Mouse (Mus musculus) right cerebral cortex, postnatal 36 days (tissue): ENCODE results near the gene Dennd5b.
"Not testable (repeated sequence)": the region's sequence is repeated elsewhere in the genome, so short reads cannot be mapped to it uniquely, and the experiment has no call there.

Source experiments
- DNase-seq, 2 experiments: peaks; one replicate each; pipeline ENCODE4 v3.0.0; 2022; ENCODE audit warnings: low spot score in 2 of 2, mixed read lengths in 1 of 2

Gene Dennd5b

DNA sequence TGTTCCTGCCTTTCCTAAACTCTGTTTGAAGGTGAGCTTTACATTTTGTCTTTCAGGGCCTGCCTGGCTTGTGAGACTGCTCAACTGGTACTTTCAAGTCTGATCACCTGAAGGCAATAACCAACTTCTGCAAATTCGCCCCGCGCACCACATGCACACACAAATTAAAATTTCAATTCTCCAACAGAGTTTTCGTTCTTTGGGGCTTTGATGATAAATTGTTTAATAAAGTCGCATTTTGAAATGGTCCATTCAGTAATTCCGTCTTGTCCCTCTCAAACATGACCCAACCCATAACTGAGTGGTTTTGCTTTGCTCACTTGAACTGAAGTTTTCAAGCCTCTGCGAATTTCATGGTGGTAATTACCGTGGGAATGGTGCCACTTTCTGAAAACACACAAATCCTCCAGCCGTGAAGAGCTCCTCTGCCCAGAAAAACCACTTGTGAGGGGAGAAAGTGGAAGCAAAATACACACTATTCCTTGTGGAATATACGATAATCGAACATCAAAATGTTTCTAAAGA is 154.5 kb downstream of the Dennd5b start:
- DNase-seq = no peak

DNA sequence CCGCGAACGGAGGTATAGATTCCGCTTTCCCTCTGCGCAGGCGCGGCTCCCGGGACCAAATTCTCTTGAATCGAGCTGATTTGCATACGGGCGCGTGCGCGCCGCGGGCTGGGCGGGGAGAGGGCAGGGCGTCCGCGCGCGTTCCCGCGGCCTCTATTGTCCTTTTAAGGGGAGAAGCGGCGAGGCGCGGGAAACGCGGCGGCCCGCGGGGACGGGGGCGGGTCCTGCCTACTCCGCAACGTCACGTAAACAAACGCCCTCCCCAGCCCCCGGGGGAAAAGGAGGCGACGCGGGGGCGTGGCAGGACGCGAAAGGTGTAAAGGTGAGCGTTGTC is 155.1 kb downstream of the Dennd5b start, which contains the start of gene Sinhcaf:
TSS of gene Sinhcaf (minus strand) at position 59 of the 334 bp plus-strand sequence.
- peak; percentile 92 to 95 for DNase-seq

DNA sequence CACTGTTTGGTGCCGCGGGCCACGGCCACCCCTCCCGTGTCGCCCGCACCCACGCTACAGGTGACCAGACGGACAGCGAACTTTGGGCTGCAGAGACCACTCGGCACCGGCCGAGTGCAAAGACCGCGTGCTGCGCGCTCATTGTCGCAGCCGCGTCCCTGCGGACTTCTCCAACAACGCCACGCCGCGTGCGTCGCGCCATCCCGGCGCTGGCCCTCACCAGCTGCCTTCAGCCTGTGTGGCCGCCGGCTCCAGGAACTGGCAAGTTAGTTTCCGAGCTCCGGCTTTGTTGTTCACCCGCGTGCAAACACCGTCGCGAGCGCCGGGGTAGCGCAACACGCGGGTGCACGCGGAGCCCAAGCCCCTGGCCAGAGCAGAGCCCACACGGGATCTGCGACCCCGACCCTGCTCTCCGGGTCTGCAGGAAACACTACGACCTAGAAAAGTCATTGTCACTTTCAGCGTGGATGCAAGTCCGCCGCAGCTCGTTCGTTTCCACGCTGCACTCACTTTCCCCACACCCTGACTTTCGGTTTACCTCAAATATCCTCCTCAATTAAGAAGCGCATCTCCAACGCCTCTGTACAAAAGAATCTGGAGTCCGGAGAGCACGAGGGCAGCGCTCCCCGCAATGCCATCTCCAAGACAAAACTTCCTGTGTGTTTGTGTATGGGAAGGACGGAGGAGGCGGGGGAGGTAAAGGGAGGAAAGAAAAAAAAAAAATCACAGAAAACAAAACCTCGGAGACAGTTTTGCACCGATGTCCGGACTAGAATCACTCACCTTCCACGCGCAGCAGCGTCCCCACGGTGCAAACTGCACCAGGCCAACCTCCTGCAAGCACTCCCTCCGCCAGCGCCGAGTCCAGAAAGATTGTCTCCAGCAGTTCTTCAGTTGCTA is 155.7 kb downstream of the Dennd5b start:
- DNase-seq = peak in 1 of 2 experiments; percentile 16

DNA sequence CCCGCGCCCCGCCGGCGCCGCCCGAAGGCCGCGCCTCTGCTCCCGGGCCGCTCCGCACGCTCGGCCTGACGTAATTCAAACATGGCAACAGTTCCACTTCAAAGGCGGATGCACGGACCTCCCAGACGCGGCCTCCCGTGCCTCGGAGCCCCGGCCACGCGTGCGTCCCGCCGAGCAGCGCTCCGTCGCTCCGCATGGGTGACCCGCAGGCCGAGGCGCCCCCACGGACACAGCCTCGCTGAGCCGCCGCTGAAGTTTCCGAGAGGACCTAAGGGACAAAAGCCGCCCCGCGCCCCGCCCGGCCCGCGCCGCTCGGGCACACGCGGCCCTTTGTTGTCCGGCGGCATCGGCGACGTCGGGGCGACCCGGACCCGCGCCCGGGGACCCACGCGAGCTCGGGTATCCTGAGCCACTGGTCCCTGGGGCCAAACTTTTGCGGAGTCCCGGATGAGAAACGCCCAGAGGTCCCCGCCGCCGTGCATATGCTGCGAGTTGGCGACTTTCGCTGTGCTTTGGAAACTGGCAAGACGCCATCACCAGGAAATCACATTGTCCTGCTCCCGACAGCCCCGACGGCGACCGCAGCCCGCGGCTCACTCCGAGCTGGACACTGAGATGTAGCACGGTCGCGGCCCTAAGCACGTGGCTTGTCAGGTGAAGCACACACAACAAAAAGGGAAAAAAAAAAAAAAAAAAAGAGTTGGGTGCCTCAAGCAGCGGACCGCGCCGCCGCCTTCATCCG is 156.5 kb downstream of the Dennd5b start:
- DNase-seq = peak in 1 of 2 experiments; percentile 8

DNA sequence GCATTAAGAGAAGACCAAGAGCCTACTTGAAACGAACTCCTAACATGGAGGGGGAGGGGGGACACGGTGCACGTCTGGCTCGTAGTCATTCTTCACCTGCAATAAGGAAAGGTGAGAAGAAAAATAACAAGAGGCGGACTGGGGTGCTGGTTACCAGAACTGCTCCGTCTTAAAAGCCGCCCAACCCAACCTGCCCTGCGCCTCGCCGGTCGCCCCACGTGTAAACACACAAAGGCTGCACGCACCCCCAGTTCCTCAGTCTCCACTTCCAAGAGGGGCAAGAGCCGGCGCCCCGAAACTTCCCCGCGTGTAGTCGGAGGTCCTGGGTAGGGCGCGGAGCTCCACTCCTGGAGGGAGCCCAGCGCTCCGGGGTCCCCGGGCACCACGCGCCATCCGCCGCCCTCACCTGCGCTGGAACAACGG is 157.1 kb downstream of the Dennd5b start:
- DNase-seq = no peak

DNA sequence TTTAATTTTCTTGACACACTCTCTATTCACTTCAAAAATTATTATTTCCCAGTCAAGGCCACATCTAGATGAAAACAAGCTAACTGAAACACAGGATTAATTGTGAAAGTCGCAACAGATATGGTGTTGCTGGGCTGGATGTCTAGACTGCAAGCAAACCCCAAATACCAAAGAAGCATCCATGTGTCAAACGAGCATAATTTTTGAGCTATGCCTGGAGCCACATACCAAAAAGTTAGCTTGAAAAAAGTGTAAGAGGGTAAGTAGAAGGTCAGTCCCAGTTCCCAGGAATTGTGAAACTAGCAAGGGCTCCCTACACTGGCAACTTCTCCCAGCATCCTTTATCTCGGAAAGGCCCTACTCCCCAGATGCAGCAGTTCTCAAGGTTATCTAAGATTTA is 157.8 kb downstream of the Dennd5b start:
- DNase-seq = no peak

DNA sequence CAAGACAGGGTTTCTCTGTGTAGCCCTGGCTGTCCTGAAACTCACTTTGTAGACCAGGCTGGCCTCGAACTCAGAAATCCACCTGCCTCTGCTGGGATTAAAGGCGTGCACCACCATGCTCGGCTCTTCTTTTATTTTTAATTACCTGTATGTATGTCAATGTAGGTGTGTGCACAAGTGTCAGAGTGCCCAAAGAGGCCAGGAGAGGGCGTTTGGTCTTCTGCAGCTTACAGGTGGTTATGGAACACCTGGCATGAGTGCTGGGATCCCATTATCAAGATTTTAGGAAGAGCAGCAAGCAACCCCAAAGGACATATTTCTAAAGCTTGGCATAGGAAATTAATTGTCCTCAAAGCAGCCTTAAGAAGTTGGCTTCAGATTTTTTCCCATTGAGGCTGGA is 159.1 kb downstream of the Dennd5b start:
- DNase-seq = no peak

DNA sequence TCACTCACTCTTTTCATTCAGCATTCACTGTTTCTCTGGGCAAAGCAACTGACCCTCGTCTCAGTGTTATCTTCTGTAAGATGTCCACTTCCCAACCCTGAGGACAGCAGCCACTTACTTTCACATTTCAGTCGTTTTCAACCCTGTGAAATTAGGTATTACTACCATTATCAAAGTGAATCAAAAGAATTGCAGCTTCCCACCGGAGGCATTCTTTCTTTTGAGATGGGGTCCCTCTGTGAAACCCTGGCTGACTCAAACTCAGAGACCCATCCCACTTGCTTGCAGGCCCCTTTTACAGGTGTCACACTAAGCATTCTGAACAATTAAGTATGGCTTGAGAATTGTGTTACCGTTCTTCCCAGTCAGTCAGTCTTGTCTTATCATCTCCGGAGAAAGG is 159.6 kb downstream of the Dennd5b start:
- DNase-seq = no peak

DNA sequence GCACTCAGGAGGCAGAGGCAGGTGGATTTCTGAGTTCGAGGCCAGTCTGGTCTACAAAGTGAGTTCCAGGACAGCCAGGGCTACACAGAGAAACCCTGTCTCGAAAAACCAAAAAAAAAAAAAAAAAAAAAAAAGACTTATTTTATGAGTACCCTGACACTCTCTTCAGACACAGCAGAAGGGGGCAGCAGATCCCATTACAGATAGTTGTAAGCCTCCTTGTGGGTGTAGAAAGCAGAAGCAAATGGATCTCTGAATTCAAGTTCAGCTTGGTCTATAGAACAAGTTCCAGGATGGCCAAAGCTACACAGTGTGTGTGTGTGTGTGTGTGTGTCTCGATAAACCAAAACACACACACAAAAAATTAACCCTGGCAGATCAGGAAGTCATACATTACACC is 161.1 kb downstream of the Dennd5b start:
- DNase-seq = not testable (repeated sequence)
